Mouse (Mus musculus) intestine, embryonic 15.5 days (tissue): ENCODE data around the gene Gm10563. TPM values are rescaled to one million over a fixed set of nuclear protein-coding genes. Genes with fewer than 3 reads are reported as not detected.
"Not testable (repeated sequence)": the region's sequence is repeated elsewhere in the genome, so short reads cannot be mapped to it uniquely, and the experiment has no call there.

Experiments used
- ATAC-seq: fragments of 200-750 bp; cut with Nextera tagmentation; 2 replicates; pipeline ENCODE4 v1.8.0; 2017; ENCODE audit warnings: moderate TSS enrichment, moderate library complexity
- H3K27ac ChIP-seq: fragments of 300-500 bp; sonication (generic); 2 replicates; pipeline ENCODE4 v1.5.1; 2015; ENCODE audit warnings: mild to moderate bottlenecking, inconsistent platforms
- H3K27me3 ChIP-seq: fragments of 300-500 bp; sonication (generic); replicated peaks from 2 replicates; pipeline ENCODE4 v1.6.1; 2015; ENCODE audit warnings: inconsistent platforms
- H3K36me3 ChIP-seq: fragments of 300-500 bp; sonication (generic); 2 replicates; pipeline ENCODE4 v1.6.1; 2015; ENCODE audit warnings: inconsistent platforms
- H3K4me1 ChIP-seq: fragments of 300-500 bp; sonication (generic); replicated peaks from 2 replicates; pipeline ENCODE4 v1.6.1; 2015; ENCODE audit warnings: inconsistent platforms
- H3K4me2 ChIP-seq: fragments of 300-500 bp; sonication (generic); replicated peaks from 2 replicates; pipeline ENCODE4 v1.6.1; 2015; ENCODE audit warnings: mild to moderate bottlenecking, inconsistent platforms
- H3K4me3 ChIP-seq: fragments of 300-500 bp; sonication (generic); replicated peaks from 2 replicates; pipeline ENCODE4 v1.5.1; 2015; ENCODE audit warnings: inconsistent platforms
- H3K9ac ChIP-seq: fragments of 300-500 bp; sonication (generic); 2 replicates; pipeline ENCODE4 v1.6.1; 2015; ENCODE audit warnings: inconsistent platforms
- H3K9me3 ChIP-seq: fragments of 300-500 bp; sonication (generic); 2 replicates; pipeline ENCODE4 v1.6.1; 2016; ENCODE audit warnings: inconsistent platforms
- WGBS: fragments of 180-500 bp; shearing (Covaris S2); methylation state at CpG from one replicate; pipeline ENCODE4 v1.1.7; 2015; 5-methylcytosine and 5-hydroxymethylcytosine counted together
- polyA plus RNA-seq: library from polyadenylated mRNA; unstranded; fragments of >200 nt; fragmentation: Nextera tagmentation; extraction: Ambion mirVana; gene quantifications from 2 replicates; pipeline ENCODE4 v1.2.1, GENCODE M21; 2015

The Gm10563 gene
- not detected in 2 replicates for polyA plus RNA-seq

GRCm38 (mm10) chr4:155645308-155645707 is at the start of gene Gm10563:
Gene Gm10563 (minus strand): TSS chr4:155645408.
- H3K9ac ChIP-seq, H3K9me3 ChIP-seq, H3K4me2 ChIP-seq, H3K27ac ChIP-seq, H3K4me3 ChIP-seq, H3K4me1 ChIP-seq, ATAC-seq, H3K27me3 ChIP-seq: not testable (repeated sequence)
- 93% methylated on average over 2 of the region's 2 CpGs for WGBS
- peaks cover 54% of the 10 kb centered on the region for H3K36me3 ChIP-seq

DNA sequence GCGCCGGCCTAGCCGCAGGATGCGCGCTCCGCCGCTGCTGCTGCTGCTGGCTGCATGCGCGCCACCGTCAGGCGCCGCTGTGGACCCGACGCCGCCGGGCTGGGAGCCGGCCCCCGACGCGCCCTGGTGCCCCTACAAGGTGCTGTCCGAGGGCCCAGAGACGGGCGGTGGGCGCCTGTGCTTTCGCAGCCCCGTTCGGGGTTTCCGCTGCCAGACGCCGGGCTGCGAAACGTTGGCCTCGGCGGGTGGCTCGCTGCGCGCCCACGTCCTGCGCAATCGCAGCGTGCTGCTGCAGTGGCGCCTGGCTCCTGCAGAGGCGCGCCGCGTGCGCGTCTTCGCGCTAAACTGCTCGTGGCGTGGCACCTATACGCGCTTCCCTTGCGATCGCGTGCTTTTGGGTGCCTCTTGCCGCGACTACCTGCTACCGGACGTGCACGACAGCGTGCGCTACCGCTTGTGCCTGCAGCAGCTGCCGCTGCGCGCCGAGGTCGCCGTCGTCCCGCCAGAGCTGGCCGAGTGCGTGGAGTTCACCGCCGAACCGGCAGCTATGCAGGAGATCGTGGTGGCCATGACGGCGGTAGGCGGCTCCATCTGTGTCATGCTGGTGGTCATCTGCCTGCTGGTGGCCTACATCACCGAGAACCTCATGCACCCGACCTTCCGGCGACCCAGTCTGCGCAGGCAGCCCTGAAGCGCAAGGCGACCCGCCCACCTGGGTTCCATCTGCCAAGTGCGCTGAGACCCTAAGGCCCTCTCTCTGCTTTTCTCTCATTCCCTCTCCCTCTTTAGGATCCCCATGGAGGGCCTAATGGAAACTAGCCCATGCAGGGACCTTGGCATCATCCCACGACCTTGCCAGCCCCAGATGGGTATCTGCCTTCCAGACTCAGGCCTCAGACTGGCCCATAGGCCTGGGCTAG is 49.5 kb upstream of the Gm10563 start:
- H3K4me2 ChIP-seq = peak overlapping the region; percentile 97
- no peaks in the 10 kb centered on the region for H3K9me3 ChIP-seq
- H3K36me3 ChIP-seq = no peaks in the 10 kb centered on the region
- peak overlapping the region; percentile 55; the same call in 1 of the 2 replicates for H3K27ac ChIP-seq
- ATAC-seq = peak; percentile 77
- H3K4me3 ChIP-seq = peak overlapping the region; percentile 70
- H3K4me1 ChIP-seq = peaks cover 18% of the 10 kb centered on the region
- WGBS = 1% methylated on average over 87 of the region's 92 CpGs
- no peaks in the 10 kb centered on the region for H3K27me3 ChIP-seq
- H3K9ac ChIP-seq = peak overlapping the region; percentile 72

- no peaks in the 10 kb centered on the region for H3K36me3 ChIP-seq
- H3K9ac ChIP-seq = peak within 1 kb of the TSS; percentile 72
- peaks cover 18% of the 10 kb centered on the region for H3K4me1 ChIP-seq
- WGBS = under 1% methylated on average over 25 of the region's 47 CpGs
- H3K4me2 ChIP-seq = peak within 1 kb of the TSS; percentile 97
- no peaks in the 10 kb centered on the region for H3K27me3 ChIP-seq
- ATAC-seq = peak; percentile 85
- H3K27ac ChIP-seq = peak within 1 kb of the TSS; percentile 55; the same call in 1 of the 2 replicates
- no peaks in the 10 kb centered on the region for H3K9me3 ChIP-seq
- H3K4me3 ChIP-seq = peak within 1 kb of the TSS; percentile 70
Measured at GRCm38 (mm10) chr4:155694111-155694481, 48.9 kb upstream of the Gm10563 start, which contains the start of gene Fndc10. Gene Fndc10 (plus strand): TSS chr4:155694342.

DNA sequence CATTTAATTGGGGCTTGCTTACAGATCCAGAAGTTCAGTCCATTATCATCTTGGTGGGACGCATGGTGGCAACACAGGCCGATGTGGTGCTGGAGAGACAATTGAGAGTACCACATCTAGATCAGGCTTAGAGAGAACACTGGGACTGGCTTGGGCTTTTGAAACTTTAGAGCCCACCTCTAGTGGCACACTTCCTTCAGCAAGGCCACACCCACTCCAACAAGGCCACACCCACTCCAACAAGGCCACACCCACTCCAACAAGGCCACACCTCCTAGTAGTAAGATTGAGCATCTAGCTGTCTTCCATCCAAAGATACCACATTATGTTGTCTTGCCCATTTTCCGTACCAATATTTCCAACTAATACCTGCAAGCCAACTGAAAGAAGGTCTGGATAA is 47.2 kb upstream of the Gm10563 start:
- 91% methylated on average over 3 of the region's 3 CpGs for WGBS
- no peaks in the 10 kb centered on the region for H3K36me3 ChIP-seq

DNA sequence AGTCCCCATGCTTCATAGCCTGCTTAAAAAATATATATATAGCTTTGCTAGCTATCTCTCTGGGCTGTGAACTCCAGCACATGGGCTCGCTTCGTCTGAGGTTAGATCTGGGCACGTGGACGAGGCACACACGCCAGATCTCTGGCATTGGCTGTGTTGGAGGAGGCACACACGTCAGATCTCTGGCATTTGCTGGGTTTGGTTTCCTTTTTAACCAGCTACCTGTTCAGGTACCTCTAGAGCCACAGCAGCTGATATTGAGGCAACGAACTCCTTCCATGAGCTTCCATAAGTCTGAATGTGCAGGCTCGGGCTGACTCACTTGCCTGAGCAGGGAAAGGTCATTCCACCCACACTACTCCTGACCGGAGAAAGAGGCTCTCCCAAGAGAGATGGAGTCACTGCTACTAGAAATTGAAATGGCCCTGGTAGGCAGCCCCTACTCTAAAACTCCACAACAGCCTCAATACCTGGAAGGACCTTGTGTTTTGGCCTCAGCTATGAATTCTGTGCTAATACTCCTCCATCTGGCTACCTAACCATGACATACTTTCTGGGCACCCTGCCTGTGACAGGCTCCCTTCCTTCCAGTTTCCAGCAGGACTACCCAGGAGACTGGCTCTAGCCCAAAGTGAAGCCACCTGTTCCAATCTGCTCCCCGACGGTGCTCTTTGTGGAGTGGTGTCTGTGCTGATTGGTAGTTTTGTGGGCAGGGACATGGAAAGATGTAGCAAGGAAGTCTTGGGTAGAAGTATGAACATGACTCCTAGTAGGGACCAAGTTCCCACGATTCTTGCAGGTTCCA is 45.6 kb upstream of the Gm10563 start:
- H3K4me3 ChIP-seq = no peak overlapping the region
- H3K27ac ChIP-seq = no peak overlapping the region
- no peaks in the 10 kb centered on the region for H3K27me3 ChIP-seq
- peaks cover 14% of the 10 kb centered on the region for H3K4me1 ChIP-seq
- ATAC-seq = no peak
- no peak overlapping the region for H3K9ac ChIP-seq
- H3K4me2 ChIP-seq = no peak overlapping the region
- 79% methylated on average over 12 of the region's 12 CpGs for WGBS
- H3K9me3 ChIP-seq = no peaks in the 10 kb centered on the region
- no peaks in the 10 kb centered on the region for H3K36me3 ChIP-seq

More for the DNA sequence above, 47.2 kb upstream of the Gm10563 start:
- peaks cover 18% of the 10 kb centered on the region for H3K4me1 ChIP-seq
- H3K9me3 ChIP-seq = no peaks in the 10 kb centered on the region
- no peaks in the 10 kb centered on the region for H3K27me3 ChIP-seq
- no peak overlapping the region for H3K27ac ChIP-seq
- no peak overlapping the region for H3K9ac ChIP-seq
- ATAC-seq = no peak
- H3K4me3 ChIP-seq = no peak overlapping the region
- no peak overlapping the region for H3K4me2 ChIP-seq

GRCm38 (mm10) chr4:155687764-155688163 is 42.6 kb upstream of the Gm10563 start:
- H3K9me3 ChIP-seq, H3K9ac ChIP-seq, H3K4me1 ChIP-seq, H3K27me3 ChIP-seq, H3K36me3 ChIP-seq, H3K4me3 ChIP-seq, H3K4me2 ChIP-seq: not testable (repeated sequence)
- peak overlapping the region; percentile 56; the same call in 1 of the 2 replicates for H3K27ac ChIP-seq
- WGBS = 66% methylated on average over 4 of the region's 4 CpGs
- ATAC-seq = peak; percentile 64

DNA sequence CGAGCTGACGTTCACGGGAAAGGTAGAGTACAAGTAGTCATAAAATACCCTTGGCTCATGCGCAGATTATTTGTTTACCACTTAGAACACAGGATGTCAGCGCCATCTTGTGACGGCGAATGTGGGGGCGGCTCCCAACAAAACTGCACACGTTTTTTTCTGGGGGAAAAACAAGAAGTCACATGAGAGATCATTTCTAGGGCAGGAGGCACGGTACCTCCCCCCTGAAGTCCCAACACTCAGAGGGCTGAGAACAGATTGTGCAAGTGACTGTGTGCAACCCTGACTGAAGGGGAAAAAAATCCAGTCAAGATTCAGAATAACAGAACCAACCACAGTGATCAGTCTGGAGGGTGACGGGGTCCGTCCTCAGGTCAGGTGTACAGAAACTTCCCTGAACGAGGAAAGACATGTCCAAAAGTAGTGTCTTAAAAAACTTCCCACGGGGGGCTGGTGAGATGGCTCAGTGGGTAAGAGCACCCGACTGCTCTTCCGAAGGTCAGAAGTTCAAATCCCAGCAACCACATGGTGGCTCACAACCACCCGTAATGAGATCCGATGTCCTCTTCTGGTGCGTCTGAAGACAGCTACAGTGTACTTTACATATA is 38.6 kb upstream of the Gm10563 start:
- WGBS = 89% methylated on average over 16 of the region's 19 CpGs
- ATAC-seq = not testable (repeated sequence)

GRCm38 (mm10) chr4:155675991-155676390 is 30.8 kb upstream of the Gm10563 start:
- ATAC-seq = no peak
- 82% methylated on average over 2 of the region's 2 CpGs for WGBS
- H3K4me1 ChIP-seq = no peaks in the 10 kb centered on the region
- no peak overlapping the region for H3K27ac ChIP-seq
- H3K36me3 ChIP-seq = no peaks in the 10 kb centered on the region
- H3K9me3 ChIP-seq = no peaks in the 10 kb centered on the region
- H3K4me2 ChIP-seq = no peak overlapping the region
- no peaks in the 10 kb centered on the region for H3K27me3 ChIP-seq
- no peak overlapping the region for H3K9ac ChIP-seq
- H3K4me3 ChIP-seq = no peak overlapping the region

More for the DNA sequence above, 38.6 kb upstream of the Gm10563 start:
- not testable (repeated sequence) for H3K27ac ChIP-seq, H3K9me3 ChIP-seq, H3K9ac ChIP-seq, H3K36me3 ChIP-seq, H3K27me3 ChIP-seq, H3K4me3 ChIP-seq, H3K4me2 ChIP-seq, H3K4me1 ChIP-seq

DNA sequence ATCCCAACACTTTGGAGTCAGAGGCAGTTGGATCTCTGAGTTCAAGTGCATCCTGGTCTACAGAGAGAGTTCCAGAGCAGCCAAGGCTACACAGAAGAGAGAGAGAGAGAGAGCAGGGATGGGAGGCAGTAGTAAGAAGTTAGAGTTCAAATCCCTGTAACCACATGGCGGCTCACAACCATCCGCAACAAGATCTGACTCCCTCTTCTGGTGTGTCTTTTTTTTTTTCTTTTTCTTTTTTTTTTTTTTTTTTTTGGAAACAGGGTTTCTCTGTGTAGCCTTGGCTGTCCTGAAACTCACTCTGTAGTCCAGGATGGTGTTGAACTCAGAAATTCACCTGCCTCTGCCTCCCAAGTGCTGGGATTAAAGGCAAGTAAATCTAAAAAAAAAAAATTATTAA is 26.9 kb upstream of the Gm10563 start:
- no peak overlapping the region for H3K9ac ChIP-seq
- no peaks in the 10 kb centered on the region for H3K9me3 ChIP-seq
- no peaks in the 10 kb centered on the region for H3K27me3 ChIP-seq
- WGBS = 54% methylated on average over 2 of the region's 2 CpGs
- H3K4me1 ChIP-seq = peaks cover 8% of the 10 kb centered on the region
- H3K4me3 ChIP-seq = no peak overlapping the region
- H3K36me3 ChIP-seq = no peaks in the 10 kb centered on the region
- no peak for ATAC-seq
- no peak overlapping the region for H3K4me2 ChIP-seq
- no peak overlapping the region for H3K27ac ChIP-seq

- H3K4me3 ChIP-seq, ATAC-seq, H3K9ac ChIP-seq, H3K9me3 ChIP-seq, H3K36me3 ChIP-seq, H3K27me3 ChIP-seq: not testable (repeated sequence)
- H3K4me2 ChIP-seq = peak overlapping the region; percentile 60; the same call in 1 of the 2 replicates
- H3K27ac ChIP-seq = peak overlapping the region; percentile 13; the same call in 1 of the 2 replicates
- WGBS = 54% methylated on average over 4 of the region's 4 CpGs
- H3K4me1 ChIP-seq = peaks cover 12% of the 10 kb centered on the region
Measured at GRCm38 (mm10) chr4:155670236-155670635, 25.0 kb upstream of the Gm10563 start.

DNA sequence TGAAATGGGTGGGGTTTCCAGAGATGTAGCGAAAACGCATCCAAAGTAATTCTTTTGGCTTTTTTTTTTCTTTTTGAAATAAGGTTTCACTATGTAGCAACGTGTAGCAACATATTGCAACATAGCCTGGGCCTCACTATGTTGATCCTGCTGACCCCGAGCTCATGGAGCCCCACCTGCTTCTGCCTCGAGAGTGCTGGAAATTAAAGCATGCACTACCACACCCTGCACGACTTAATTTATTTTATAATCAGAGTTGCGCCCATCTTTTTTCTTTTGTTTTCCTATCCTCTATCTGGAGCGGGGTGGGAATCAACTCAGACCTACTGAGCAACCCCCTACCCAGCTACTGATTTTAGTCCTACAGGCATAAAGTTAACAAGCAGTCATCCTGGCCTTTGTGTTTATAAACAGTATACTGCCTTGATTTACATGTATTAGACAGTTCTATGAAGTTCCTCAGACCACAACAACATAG is 24.4 kb upstream of the Gm10563 start:
- peaks cover 12% of the 10 kb centered on the region for H3K4me1 ChIP-seq
- H3K27me3 ChIP-seq = no peaks in the 10 kb centered on the region
- WGBS = 1% methylated on average over 8 of the region's 8 CpGs
- no peak overlapping the region for H3K9ac ChIP-seq
- H3K4me3 ChIP-seq = peak overlapping the region; percentile 72
- peak overlapping the region; percentile 60 for H3K4me2 ChIP-seq
- no peaks in the 10 kb centered on the region for H3K9me3 ChIP-seq
- peak; percentile 50; the same call in 1 of the 2 replicates for ATAC-seq
- 0 out of 2 replicates have a peak overlapping the region, but pooled peaks have one; percentile 13 for H3K27ac ChIP-seq
- 0 out of 2 replicates have a peak, but pooled peaks cover 2% of the 10 kb centered on the region for H3K36me3 ChIP-seq
